Mouse (Mus musculus): ENCODE measurements around the gene Tnnt2.

The Tnnt2 gene

GRCm38 (mm10) chr1:135856070-135856469 is 19.9 kb downstream of the Tnnt2 start:
- DNase-seq: no peak

- DNase-seq: no peak
These were observed 21.1 kb downstream of the Tnnt2 start for GRCm38 (mm10) chr1:135857137-135857775.

- no peak for DNase-seq
These were observed 22.4 kb downstream of the Tnnt2 start for GRCm38 (mm10) chr1:135858533-135858932.

GRCm38 (mm10) chr1:135861091-135861490 is 24.9 kb downstream of the Tnnt2 start:
- DNase-seq: no peak

- DNase-seq: no peak
These were observed 25.9 kb downstream of the Tnnt2 start for GRCm38 (mm10) chr1:135861980-135862552.

- no peak for DNase-seq
These were observed 26.4 kb downstream of the Tnnt2 start for GRCm38 (mm10) chr1:135862561-135862960.

GRCm38 (mm10) chr1:135863786-135864335 is 27.7 kb downstream of the Tnnt2 start:
- DNase-seq: no peak

GRCm38 (mm10) chr1:135864830-135865229 is 28.7 kb downstream of the Tnnt2 start:
- DNase-seq: no peak

GRCm38 (mm10) chr1:135865518-135866194 is 29.5 kb downstream of the Tnnt2 start:
- DNase-seq: peak; percentile 28 to 64

- no peak for DNase-seq
These were observed 32.4 kb downstream of the Tnnt2 start for GRCm38 (mm10) chr1:135868570-135868969.

GRCm38 (mm10) chr1:135872991-135873390 is 36.8 kb downstream of the Tnnt2 start:
- DNase-seq: no peak

GRCm38 (mm10) chr1:135877248-135877647 is 41.1 kb downstream of the Tnnt2 start:
- no peak for DNase-seq

GRCm38 (mm10) chr1:135882385-135883109 is 46.4 kb downstream of the Tnnt2 start:
- peak in 1 of 2 experiments; percentile 40 for DNase-seq

- no peak for DNase-seq
These were observed 53.5 kb downstream of the Tnnt2 start for GRCm38 (mm10) chr1:135889461-135890185.

- no peak for DNase-seq
These were observed 55.5 kb downstream of the Tnnt2 start for GRCm38 (mm10) chr1:135891424-135892216.

GRCm38 (mm10) chr1:135892233-135892632 is 56.1 kb downstream of the Tnnt2 start:
- DNase-seq: no peak

GRCm38 (mm10) chr1:135892764-135893163 is 56.6 kb downstream of the Tnnt2 start:
- no peak for DNase-seq

GRCm38 (mm10) chr1:135893377-135893776 is 57.2 kb downstream of the Tnnt2 start:
- no peak for DNase-seq

- no peak for DNase-seq
These were observed 59.2 kb downstream of the Tnnt2 start for GRCm38 (mm10) chr1:135895367-135895766.

GRCm38 (mm10) chr1:135899295-135899694 is 63.1 kb downstream of the Tnnt2 start:
- no peak for DNase-seq

- no peak for DNase-seq
These were observed 63.9 kb downstream of the Tnnt2 start for GRCm38 (mm10) chr1:135899991-135900515.

Measured in spleen, adult 18-20 months (tissue).